Mouse (Mus musculus): ENCODE data around the gene Tmem59l. TPM values are rescaled to one million over a fixed set of nuclear protein-coding genes. Genes with fewer than 3 reads are reported as not detected.
"Not testable (repeated sequence)": the region's sequence is repeated elsewhere in the genome, so short reads cannot be mapped to it uniquely, and the experiment has no call there.

The Tmem59l gene
- polyA plus RNA-seq, 1 experiment from 2014 or later: 84.4 TPM

GRCm38 (mm10) chr8:70511174-70511573 is 24.0 kb upstream of the Tmem59l start:
- not testable (repeated sequence) for H3K27me3 ChIP-seq (replicated peaks; ENCODE audit: control insufficient read depth, insufficient read depth, low read length); ATAC-seq; H3K9me3 ChIP-seq (replicated peaks; ENCODE audit: control insufficient read depth, low read length); H3K4me1 ChIP-seq (ENCODE audit: control insufficient read depth, insufficient read depth, low read length); DNase-seq (ENCODE audit: low spot score); H3K9ac ChIP-seq (ENCODE audit: low read length)
- 91% methylated on average over 6 of the region's 6 CpGs for WGBS
- Histone ChIP-seq H3K4me2 (ENCODE audit: low read length) (peak overlapping the region; percentile 43), H3K27ac (ENCODE audit: low read depth, low read length) (0 out of 2 replicates have a peak overlapping the region, but pooled peaks have one; percentile 93), H3K36me3 (ENCODE audit: control insufficient read depth, insufficient read depth, low read length) (peaks cover 41% of the 10 kb centered on the region), H3K4me3 (ENCODE audit: low read depth, low read length) (peak overlapping the region; percentile 97)

DNA sequence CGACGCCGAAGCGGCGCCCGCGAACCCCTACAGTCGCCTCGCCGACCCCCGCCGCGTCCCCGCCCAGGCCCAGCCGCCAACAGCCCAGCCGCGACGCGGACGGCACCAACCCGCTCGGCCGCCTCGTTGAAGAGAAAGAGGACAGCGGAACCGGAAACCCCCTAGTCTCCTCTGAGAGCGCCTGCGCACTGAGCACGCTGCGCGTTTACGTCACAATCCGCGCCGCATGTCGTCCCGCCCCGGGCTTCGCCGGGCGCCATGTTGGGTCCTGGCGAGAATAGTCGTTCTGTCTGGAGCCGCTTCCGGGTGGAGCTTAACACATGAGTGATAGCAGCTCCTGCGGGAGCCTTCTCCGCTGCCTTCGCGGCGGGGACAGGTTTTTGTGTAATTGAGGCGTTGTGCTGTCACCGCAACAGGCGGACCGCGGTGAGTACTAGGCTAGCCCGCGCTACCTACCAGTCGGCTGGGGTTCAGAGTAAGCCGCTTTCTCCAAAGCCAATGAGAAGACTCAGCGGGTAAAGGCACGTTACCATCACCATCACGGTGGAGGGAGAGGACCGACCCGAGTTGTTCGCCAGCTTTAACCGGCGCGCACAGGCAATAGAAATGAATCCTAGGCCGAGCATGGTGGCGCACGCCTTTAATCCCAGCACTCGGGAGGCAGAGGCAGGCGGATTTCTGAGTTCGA is 23.2 kb upstream of the Tmem59l start, which contains the start of gene Uba52:
Gene Uba52, minus strand, starts transcription at position 574 of the 688 bp plus-strand sequence.
- no peaks in the 10 kb centered on the region for H3K27me3 ChIP-seq (replicated peaks; ENCODE audit: control insufficient read depth, insufficient read depth, low read length)
- H3K27ac ChIP-seq (ENCODE audit: low read depth, low read length): peak within 1 kb of the TSS; percentile 93
- H3K9me3 ChIP-seq (replicated peaks; ENCODE audit: control insufficient read depth, low read length): no peaks in the 10 kb centered on the region
- H3K4me3 ChIP-seq (ENCODE audit: low read depth, low read length): peak within 1 kb of the TSS; percentile 97
- 2% methylated on average over 74 of the region's 74 CpGs for WGBS
- H3K36me3 ChIP-seq (ENCODE audit: control insufficient read depth, insufficient read depth, low read length): peaks cover 39% of the 10 kb centered on the region
- peak within 1 kb of the TSS; percentile 99 for H3K4me2 ChIP-seq (ENCODE audit: low read length)
- DNase-seq (ENCODE audit: low spot score) (peak; percentile 99), ATAC-seq (peak; percentile 86)
- peak within 1 kb of the TSS; percentile 97 for H3K9ac ChIP-seq (ENCODE audit: low read length)
- H3K4me1 ChIP-seq (ENCODE audit: control insufficient read depth, insufficient read depth, low read length): peaks cover 16% of the 10 kb centered on the region

GRCm38 (mm10) chr8:70509281-70509952 is 22.3 kb upstream of the Tmem59l start:
- DNase-seq (ENCODE audit: low spot score): no peak
- peak overlapping the region; percentile 97 for H3K4me3 ChIP-seq (ENCODE audit: low read depth, low read length)
- peaks cover 16% of the 10 kb centered on the region for H3K4me1 ChIP-seq (ENCODE audit: control insufficient read depth, insufficient read depth, low read length)
- no peaks in the 10 kb centered on the region for H3K9me3 ChIP-seq (replicated peaks; ENCODE audit: control insufficient read depth, low read length)
- no peak for ATAC-seq
- peaks cover 35% of the 10 kb centered on the region for H3K36me3 ChIP-seq (ENCODE audit: control insufficient read depth, insufficient read depth, low read length)
- no peak overlapping the region for H3K27ac ChIP-seq (ENCODE audit: low read depth, low read length)
- peak overlapping the region; percentile 99 for H3K4me2 ChIP-seq (ENCODE audit: low read length)
- 13% methylated on average over 25 of the region's 25 CpGs for WGBS
- H3K9ac ChIP-seq (ENCODE audit: low read length): peak overlapping the region; percentile 97
- H3K27me3 ChIP-seq (replicated peaks; ENCODE audit: control insufficient read depth, insufficient read depth, low read length): no peaks in the 10 kb centered on the region

DNA sequence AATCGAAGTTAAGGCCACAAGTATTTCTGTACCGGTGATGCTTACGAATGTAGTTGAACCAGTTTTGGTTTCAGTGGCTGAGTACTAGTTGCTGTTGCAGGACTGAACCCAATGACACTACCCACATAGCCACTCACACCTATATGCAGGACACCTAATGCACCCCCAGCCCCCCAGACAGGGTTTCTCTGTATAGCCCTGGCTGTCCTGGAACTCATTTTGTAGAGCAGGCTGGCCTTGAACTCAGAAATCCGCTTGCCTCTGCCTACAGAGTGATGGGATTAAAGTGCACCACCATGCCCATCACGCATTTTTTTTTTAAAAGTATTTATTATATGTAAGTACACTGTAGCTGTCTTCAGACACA is 19.9 kb upstream of the Tmem59l start:
- H3K4me3 ChIP-seq (ENCODE audit: low read depth, low read length): no peak overlapping the region; the same call in 1 of the 2 replicates
- peak overlapping the region; percentile 89; the same call in 1 of the 2 replicates for H3K4me2 ChIP-seq (ENCODE audit: low read length)
- no peak overlapping the region for H3K9ac ChIP-seq (ENCODE audit: low read length)
- no peak for DNase-seq (ENCODE audit: low spot score)
- ATAC-seq: no peak
- no peak overlapping the region for H3K27ac ChIP-seq (ENCODE audit: low read depth, low read length)
- 56% methylated on average over 5 of the region's 5 CpGs for WGBS
- peaks cover 16% of the 10 kb centered on the region for H3K4me1 ChIP-seq (ENCODE audit: control insufficient read depth, insufficient read depth, low read length)
- H3K36me3 ChIP-seq (ENCODE audit: control insufficient read depth, insufficient read depth, low read length): peaks cover 29% of the 10 kb centered on the region
- peaks cover 17% of the 10 kb centered on the region for H3K27me3 ChIP-seq (replicated peaks; ENCODE audit: control insufficient read depth, insufficient read depth, low read length)
- no peaks in the 10 kb centered on the region for H3K9me3 ChIP-seq (replicated peaks; ENCODE audit: control insufficient read depth, low read length)

GRCm38 (mm10) chr8:70506328-70507026 is 19.3 kb upstream of the Tmem59l start, which contains the start of gene Rex1bd:
Gene Rex1bd, minus strand, starts transcription at chr8:70506752.
- Histone ChIP-seq H3K4me2 (ENCODE audit: low read length) (peak within 1 kb of the TSS; percentile 89), H3K9ac (ENCODE audit: low read length) (peak within 1 kb of the TSS; percentile 75), H3K36me3 (ENCODE audit: control insufficient read depth, insufficient read depth, low read length) (peaks cover 29% of the 10 kb centered on the region), H3K27me3 (replicated peaks; ENCODE audit: control insufficient read depth, insufficient read depth, low read length) (peaks cover 23% of the 10 kb centered on the region), H3K27ac (ENCODE audit: low read depth, low read length) (peak within 1 kb of the TSS; percentile 85), H3K9me3 (replicated peaks; ENCODE audit: control insufficient read depth, low read length) (no peaks in the 10 kb centered on the region), H3K4me1 (ENCODE audit: control insufficient read depth, insufficient read depth, low read length) (peaks cover 16% of the 10 kb centered on the region), H3K4me3 (ENCODE audit: low read depth, low read length) (peak within 1 kb of the TSS; percentile 52)
- 2% methylated on average over 40 of the region's 40 CpGs for WGBS
- ATAC-seq (peak; percentile 83), DNase-seq (ENCODE audit: low spot score) (peak; percentile 94)

GRCm38 (mm10) chr8:70505698-70506327 is 18.7 kb upstream of the Tmem59l start:
- H3K27me3 ChIP-seq (replicated peaks; ENCODE audit: control insufficient read depth, insufficient read depth, low read length): peaks cover 29% of the 10 kb centered on the region
- no peaks in the 10 kb centered on the region for H3K9me3 ChIP-seq (replicated peaks; ENCODE audit: control insufficient read depth, low read length)
- ATAC-seq: no peak; the same call in 1 of the 2 replicates
- peak overlapping the region; percentile 89 for H3K4me2 ChIP-seq (ENCODE audit: low read length)
- H3K9ac ChIP-seq (ENCODE audit: low read length): peak overlapping the region; percentile 75
- DNase-seq (ENCODE audit: low spot score): no peak
- H3K27ac ChIP-seq (ENCODE audit: low read depth, low read length): peak overlapping the region; percentile 85; the same call in 1 of the 2 replicates
- H3K4me3 ChIP-seq (ENCODE audit: low read depth, low read length): peak overlapping the region; percentile 52
- peaks cover 16% of the 10 kb centered on the region for H3K4me1 ChIP-seq (ENCODE audit: control insufficient read depth, insufficient read depth, low read length)
- WGBS: 44% methylated on average over 32 of the region's 32 CpGs
- H3K36me3 ChIP-seq (ENCODE audit: control insufficient read depth, insufficient read depth, low read length): peaks cover 29% of the 10 kb centered on the region

GRCm38 (mm10) chr8:70504851-70505250 is 17.7 kb upstream of the Tmem59l start:
- H3K4me2 ChIP-seq (ENCODE audit: low read length): no peak overlapping the region
- peaks cover 39% of the 10 kb centered on the region for H3K27me3 ChIP-seq (replicated peaks; ENCODE audit: control insufficient read depth, insufficient read depth, low read length)
- ATAC-seq (no peak), DNase-seq (ENCODE audit: low spot score) (peak; percentile 75)
- no peak overlapping the region for H3K4me3 ChIP-seq (ENCODE audit: low read depth, low read length)
- H3K27ac ChIP-seq (ENCODE audit: low read depth, low read length): no peak overlapping the region
- peaks cover 16% of the 10 kb centered on the region for H3K4me1 ChIP-seq (ENCODE audit: control insufficient read depth, insufficient read depth, low read length)
- WGBS: 61% methylated on average over 3 of the region's 3 CpGs
- H3K36me3 ChIP-seq (ENCODE audit: control insufficient read depth, insufficient read depth, low read length): peaks cover 29% of the 10 kb centered on the region
- no peak overlapping the region for H3K9ac ChIP-seq (ENCODE audit: low read length)
- H3K9me3 ChIP-seq (replicated peaks; ENCODE audit: control insufficient read depth, low read length): no peaks in the 10 kb centered on the region

- H3K27me3 ChIP-seq (replicated peaks; ENCODE audit: control insufficient read depth, insufficient read depth, low read length): peaks cover 45% of the 10 kb centered on the region
- whole genome bisulfite sequencing: 79% methylated on average over 16 of the region's 16 CpGs
- ATAC-seq (no peak), DNase-seq (ENCODE audit: low spot score) (no peak)
- H3K4me3 ChIP-seq (ENCODE audit: low read depth, low read length): no peak overlapping the region
- no peaks in the 10 kb centered on the region for H3K9me3 ChIP-seq (replicated peaks; ENCODE audit: control insufficient read depth, low read length)
- peaks cover 29% of the 10 kb centered on the region for H3K36me3 ChIP-seq (ENCODE audit: control insufficient read depth, insufficient read depth, low read length)
- H3K27ac ChIP-seq (ENCODE audit: low read depth, low read length): no peak overlapping the region
- no peak overlapping the region for H3K9ac ChIP-seq (ENCODE audit: low read length)
- peaks cover 14% of the 10 kb centered on the region for H3K4me1 ChIP-seq (ENCODE audit: control insufficient read depth, insufficient read depth, low read length)
- H3K4me2 ChIP-seq (ENCODE audit: low read length): no peak overlapping the region
These were observed 17.1 kb upstream of the Tmem59l start for GRCm38 (mm10) chr8:70504291-70504716.

Data from forebrain, embryonic 14.5 days (tissue).